Mouse (Mus musculus) ES-Bruce4 (cell line): ENCODE results near the gene Diaph2.

Experiments
- CTCF ChIP-seq: IDR thresholded peaks from one replicate; pipeline ENCODE4 v1.8.1; 2011; ENCODE audit warnings: low read depth, low read length
- EP300 ChIP-seq: IDR thresholded peaks from 2 replicates; pipeline ENCODE4 v1.6.1; 2011; ENCODE audit warnings: low read depth, low read length; ENCODE audit not compliant: insufficient read depth

DNA sequence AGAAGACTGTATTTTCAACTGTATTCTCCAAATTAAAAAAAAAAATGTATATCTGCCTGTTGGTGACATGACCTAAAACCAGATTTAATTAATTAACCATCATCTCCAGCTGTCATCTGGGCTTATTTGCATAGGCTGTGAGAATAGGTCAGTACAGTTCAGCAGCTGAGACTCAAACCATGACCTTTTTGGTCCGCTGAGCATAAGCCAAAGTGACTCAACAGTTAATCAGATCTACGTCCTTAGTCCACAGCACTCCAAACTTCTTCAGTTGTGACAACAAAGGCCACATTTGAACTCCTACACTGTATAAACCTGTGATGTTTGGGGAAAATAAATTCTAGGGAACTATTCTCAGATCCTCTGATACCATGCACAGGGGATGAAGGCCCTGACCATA, 39.9 kb upstream of the Diaph2 start:
- TF ChIP-seq CTCF, result no peak
- TF ChIP-seq EP300, result no peak
